Mouse (Mus musculus): Measurements from ENCODE around the gene Nrip1.

DNA sequence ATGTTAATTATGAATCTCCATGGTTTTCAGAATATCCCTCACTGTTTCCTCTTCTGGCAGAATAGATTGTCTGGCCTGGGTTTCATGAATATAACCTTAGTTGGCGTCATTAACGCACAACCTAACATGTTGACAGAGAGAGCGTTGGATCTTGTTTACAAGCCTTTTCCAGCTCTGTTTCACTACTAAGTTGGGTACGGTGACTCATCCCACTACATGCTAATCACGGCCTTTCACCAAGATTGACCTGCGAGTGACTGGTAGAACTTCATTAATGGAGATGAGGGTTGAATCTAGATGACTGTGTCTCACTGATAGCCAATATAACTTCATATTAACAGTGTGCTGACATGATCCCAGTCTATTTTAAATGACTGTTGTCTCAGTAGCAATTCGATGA, 32.7 kb upstream of the Nrip1 start:
- TF ChIP-seq POLR2A (IDR thresholded peaks at IDR 0.05; ENCODE audit: low read depth, low read length) (no peak), MAFK (IDR thresholded peaks at IDR 0.05; ENCODE audit: insufficient replicate concordance, low read length) (no peak)

Data from CH12.LX (cell line).